Mouse (Mus musculus) neural tube, embryonic 11.5 days (tissue): ENCODE results near the gene Ino80b. TPM values are rescaled to one million over a fixed set of nuclear protein-coding genes. Genes with fewer than 3 reads are reported as not detected.
"Not testable (repeated sequence)": the region's sequence is repeated elsewhere in the genome, so short reads cannot be mapped to it uniquely, and the experiment has no call there.

Experiments
- ATAC-seq: fragments of 200-750 bp; cut with Nextera tagmentation; 2 replicates; pipeline ENCODE4 v1.8.0; 2017; ENCODE audit warnings: moderate number of reproducible peaks, mild to moderate bottlenecking, moderate TSS enrichment, moderate library complexity; ENCODE audit not compliant: insufficient read depth, low FRiP score, low TSS enrichment
- DNase-seq: peaks from one replicate; pipeline ENCODE4 v3.0.0-alpha.2; 2015; ENCODE audit warnings: low spot score
- H3K27ac ChIP-seq: fragments of 300-500 bp; sonication (generic); 2 replicates; pipeline ENCODE4 v1.5.1; 2014; ENCODE audit warnings: low read depth, mild to moderate bottlenecking, low read length
- H3K27me3 ChIP-seq: fragments of 300-500 bp; sonication (generic); 2 replicates; pipeline ENCODE4 v1.6.1; 2014; ENCODE audit warnings: mild to moderate bottlenecking, low read length, mixed read lengths; ENCODE audit not compliant: control insufficient read depth, insufficient read depth
- H3K36me3 ChIP-seq: fragments of 300-500 bp; sonication (generic); 2 replicates; pipeline ENCODE4 v1.6.1; 2014; ENCODE audit warnings: mild to moderate bottlenecking, low read length, moderate library complexity, mixed read lengths; ENCODE audit not compliant: control insufficient read depth, insufficient read depth
- H3K4me1 ChIP-seq: fragments of 300-500 bp; sonication (generic); 2 replicates; pipeline ENCODE4 v1.6.1; 2014; ENCODE audit warnings: low read length, mixed read lengths; ENCODE audit not compliant: control insufficient read depth, insufficient read depth
- H3K4me2 ChIP-seq: fragments of 300-500 bp; sonication (generic); 2 replicates; pipeline ENCODE4 v1.6.1; 2014; ENCODE audit warnings: low read depth, mild to moderate bottlenecking, moderate library complexity
- H3K4me3 ChIP-seq: fragments of 300-500 bp; sonication (generic); 2 replicates; pipeline ENCODE4 v1.5.1; 2014; ENCODE audit warnings: low read depth, low read length
- H3K9ac ChIP-seq: fragments of 300-500 bp; sonication (generic); 2 replicates; pipeline ENCODE4 v1.6.1; 2014; ENCODE audit warnings: mild to moderate bottlenecking, low read length
- H3K9me3 ChIP-seq: fragments of 300-500 bp; sonication (generic); 2 replicates; pipeline ENCODE4 v1.6.1; 2016; ENCODE audit warnings: low read length; ENCODE audit not compliant: control insufficient read depth
- WGBS: fragments of 180-500 bp; shearing (Covaris S2); extraction: QIAGEN DNeasy Blood & Tissue Kit; methylation state at CpG from one replicate; pipeline ENCODE4 v1.1.7; 2014; 5-methylcytosine and 5-hydroxymethylcytosine counted together
- polyA plus RNA-seq: library from polyadenylated mRNA; unstranded; fragments of >200 nt; fragmentation: Nextera tagmentation; extraction: Ambion mirVana; gene quantifications from 2 replicates; pipeline ENCODE4 v1.2.1, GENCODE M21; 2014

Ino80b gene
- polyA plus RNA-seq, 1 experiment from 2014 or later: 23.4 TPM

DNA sequence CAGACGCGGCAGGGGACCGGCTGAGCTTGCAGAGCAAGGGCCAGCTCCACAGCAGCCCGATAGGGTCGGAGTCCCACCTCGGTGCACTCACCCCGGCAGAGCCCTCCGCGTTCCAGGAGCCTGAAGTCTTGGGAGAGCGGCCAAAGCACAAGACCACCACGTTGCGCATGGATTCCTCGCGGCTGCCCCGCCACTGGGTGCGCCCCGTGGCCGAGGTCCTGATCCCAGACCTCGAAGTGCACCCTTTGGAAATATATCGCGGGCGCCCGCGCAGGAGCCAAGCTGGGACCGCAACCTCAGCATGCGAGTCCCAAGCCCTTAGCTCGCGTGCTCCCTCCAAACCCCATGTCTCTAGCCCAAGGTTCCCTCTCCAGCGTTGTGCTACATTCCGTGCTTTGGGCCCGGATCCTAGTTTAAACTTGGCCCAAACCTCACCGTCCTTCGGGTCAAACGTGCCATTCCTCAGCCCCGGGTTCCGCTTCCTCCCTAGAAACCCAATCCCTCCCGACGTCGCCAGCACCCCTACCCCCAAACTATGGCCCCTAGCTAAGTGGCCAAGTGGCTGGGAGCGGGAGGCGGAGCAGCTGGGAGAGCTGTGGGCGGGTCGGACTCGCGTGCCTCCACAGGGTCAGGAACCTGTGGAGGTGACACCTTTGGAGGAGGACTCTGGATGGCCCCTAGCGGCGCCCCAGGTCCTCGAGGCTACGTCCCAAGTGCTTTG lies 36.9 kb upstream of the Ino80b start:
- DNase-seq (peak; percentile 41), ATAC-seq (no peak)
- Histone ChIP-seq H3K9ac (peak overlapping the region; percentile 15; the same call in 1 of the 2 replicates), H3K9me3 (no peaks in the 10 kb centered on the region), H3K27ac (no peak overlapping the region), H3K4me3 (peak overlapping the region; percentile 26), H3K4me2 (peak overlapping the region; percentile 41), H3K4me1 (peaks cover 10% of the 10 kb centered on the region; the same call in 1 of the 2 replicates), H3K36me3 (no peaks in the 10 kb centered on the region), H3K27me3 (peaks cover 27% of the 10 kb centered on the region)
- WGBS: under 1% methylated on average over 49 of the region's 49 CpGs

DNA sequence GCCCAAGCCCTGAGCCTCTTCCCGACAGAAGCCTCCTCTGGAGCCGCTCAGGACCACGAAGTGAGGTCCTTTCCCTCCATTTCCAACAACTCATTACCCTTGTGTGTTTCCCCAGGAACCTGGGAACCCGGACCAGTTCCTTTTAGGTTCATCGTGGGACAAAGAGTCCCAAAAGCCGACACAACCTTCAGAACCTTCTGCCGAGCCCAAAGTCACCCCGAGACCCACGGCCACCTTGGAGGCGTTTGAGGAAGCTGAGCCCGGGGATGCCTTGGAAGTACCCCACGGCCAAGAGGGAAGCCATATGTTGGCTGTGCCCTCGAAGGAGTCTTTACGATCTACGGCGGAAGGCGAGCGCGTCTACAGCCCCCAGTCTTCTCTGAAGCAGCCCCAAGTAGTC lies 36.2 kb upstream of the Ino80b start:
- peaks cover 27% of the 10 kb centered on the region for H3K27me3 ChIP-seq
- 5% methylated on average over 19 of the region's 19 CpGs for WGBS
- H3K36me3 ChIP-seq: no peaks in the 10 kb centered on the region
- peak overlapping the region; percentile 41 for H3K4me2 ChIP-seq
- peaks cover 5% of the 10 kb centered on the region; the same call in 1 of the 2 replicates for H3K4me1 ChIP-seq
- H3K4me3 ChIP-seq: peak overlapping the region; percentile 26
- H3K27ac ChIP-seq: no peak overlapping the region
- H3K9me3 ChIP-seq: no peaks in the 10 kb centered on the region
- ATAC-seq: no peak
- no peak overlapping the region for H3K9ac ChIP-seq
- no peak for DNase-seq

DNA sequence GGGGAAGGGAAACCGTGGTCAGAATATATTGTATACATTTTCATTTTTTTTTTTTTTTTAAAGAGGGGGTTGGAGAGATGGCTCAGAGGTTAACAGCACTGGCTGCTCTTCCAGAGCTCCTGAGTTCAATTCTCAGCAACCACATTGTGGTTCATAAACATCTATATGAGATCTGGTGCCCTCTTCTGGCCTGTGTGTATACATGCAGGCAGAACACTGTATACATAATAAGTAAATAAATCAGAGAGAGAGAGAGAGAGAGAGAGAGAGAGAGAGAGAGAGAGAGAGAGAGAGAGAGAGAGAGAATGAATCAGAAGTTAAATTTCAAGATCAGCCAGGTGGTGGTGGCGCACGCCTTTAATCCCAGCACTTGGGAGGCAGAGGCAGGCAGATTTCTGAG lies 34.2 kb upstream of the Ino80b start:
- H3K36me3 ChIP-seq, H3K27ac ChIP-seq, H3K4me3 ChIP-seq, H3K9me3 ChIP-seq, ATAC-seq, H3K9ac ChIP-seq, H3K4me2 ChIP-seq, H3K4me1 ChIP-seq: not testable (repeated sequence)
- 40% methylated on average over 3 of the region's 3 CpGs for WGBS
- H3K27me3 ChIP-seq: peaks cover 27% of the 10 kb centered on the region
- DNase-seq: peak; percentile 55

DNA sequence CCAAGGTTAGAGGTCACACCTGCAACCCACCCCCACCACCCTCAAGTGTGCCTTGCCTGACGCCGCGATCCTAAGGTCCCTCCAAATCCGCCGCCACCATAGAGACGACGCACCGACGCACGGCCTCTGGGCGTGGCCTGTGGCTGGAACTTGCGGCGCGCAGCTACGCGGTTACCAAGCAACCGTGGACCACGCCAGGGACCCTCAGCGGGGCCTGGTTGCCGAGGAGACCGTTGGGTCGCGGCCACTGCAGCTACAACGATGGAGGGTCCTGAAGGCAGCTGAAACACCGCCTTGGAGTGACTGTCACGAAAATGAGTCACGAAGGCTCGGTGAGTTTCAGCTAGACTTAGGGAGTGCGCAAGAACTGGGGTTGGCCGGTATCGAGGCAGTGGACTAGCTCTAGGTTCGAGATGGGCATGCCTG lies 31.0 kb upstream of the Ino80b start, which contains the start of the genes Wdr54 and 1700003E16Rik:
Gene Wdr54 (minus strand): TSS at position 139 of the 426 bp plus-strand sequence.
Gene 1700003E16Rik (plus strand): TSS at position 146 of the 426 bp plus-strand sequence.
- Histone ChIP-seq H3K36me3 (peaks cover 4% of the 10 kb centered on the region; the same call in 1 of the 2 replicates), H3K9ac (peak within 1 kb of the TSS; percentile 60), H3K4me2 (peak within 1 kb of the TSS; percentile 91), H3K4me3 (peak within 1 kb of the TSS; percentile 55), H3K27me3 (peaks cover 13% of the 10 kb centered on the region), H3K27ac (0 out of 2 replicates have a peak within 1 kb of the TSS, but pooled peaks have one; percentile 28), H3K9me3 (no peaks in the 10 kb centered on the region), H3K4me1 (0 out of 2 replicates have a peak, but pooled peaks cover 4% of the 10 kb centered on the region)
- DNase-seq (peak; percentile 93), ATAC-seq (peak; percentile 94)
- 2% methylated on average over 32 of the region's 32 CpGs for WGBS

DNA sequence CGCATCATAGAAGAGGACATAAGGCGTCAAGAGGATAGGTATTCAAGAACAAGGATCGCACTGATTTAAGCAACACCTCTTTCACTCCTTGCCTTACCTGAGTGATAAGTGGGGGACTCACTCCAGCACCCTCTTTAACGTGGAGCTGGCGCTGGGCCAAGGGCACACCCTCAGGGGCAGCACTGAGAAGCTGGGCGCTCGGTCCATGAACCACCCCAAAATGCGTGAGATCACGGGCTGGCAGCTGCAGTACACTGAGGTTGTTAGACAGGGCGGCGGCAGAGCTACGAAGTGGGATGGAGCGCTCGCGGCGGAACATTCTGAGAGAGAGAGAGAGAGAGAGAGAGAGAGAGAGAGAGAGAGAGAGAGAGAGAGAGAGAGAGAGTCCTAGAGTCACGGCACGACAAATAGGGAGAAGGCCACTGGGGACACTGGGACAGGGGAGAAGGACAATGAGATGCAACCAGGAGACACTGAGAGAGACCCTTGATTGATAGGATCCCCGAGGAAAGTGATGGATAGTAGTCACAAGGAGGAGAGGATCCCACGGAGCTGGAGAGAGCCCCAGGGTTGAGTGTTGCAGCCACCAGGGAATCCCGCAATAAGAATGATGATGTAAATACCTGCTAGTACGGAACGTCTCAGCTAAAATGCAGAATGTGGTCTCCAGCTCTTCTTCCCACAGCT lies 30.5 kb upstream of the Ino80b start:
- no peaks in the 10 kb centered on the region for H3K9me3 ChIP-seq
- H3K4me2 ChIP-seq: peak overlapping the region; percentile 91

DNA sequence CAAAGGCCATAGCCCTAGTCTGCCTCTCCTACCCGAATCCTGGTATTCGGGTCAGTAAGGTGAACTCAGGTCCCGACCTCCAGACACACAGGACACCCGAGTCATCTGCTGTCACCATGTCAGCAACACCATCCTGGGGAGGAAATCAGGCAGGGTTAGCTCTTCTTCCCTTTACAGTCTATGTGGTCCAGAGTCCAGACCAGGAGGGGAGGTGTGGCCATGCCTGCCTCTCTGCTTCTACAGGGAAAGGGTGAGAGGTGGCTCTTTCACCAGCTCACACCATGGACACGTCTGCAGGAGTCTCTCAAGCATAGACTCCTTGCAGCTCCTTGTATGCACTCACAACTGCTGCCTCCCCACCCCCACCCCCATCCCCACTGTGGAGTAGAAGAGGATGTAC lies 28.3 kb upstream of the Ino80b start:
- Histone ChIP-seq H3K9me3 (no peaks in the 10 kb centered on the region), H3K4me1 (0 out of 2 replicates have a peak, but pooled peaks cover 4% of the 10 kb centered on the region), H3K36me3 (peaks cover 7% of the 10 kb centered on the region), H3K27ac (no peak overlapping the region), H3K4me3 (no peak overlapping the region), H3K27me3 (no peaks in the 10 kb centered on the region), H3K4me2 (no peak overlapping the region), H3K9ac (no peak overlapping the region)
- DNase-seq (no peak), ATAC-seq (no peak)
- WGBS: 82% methylated on average over 5 of the region's 5 CpGs

More for the DNA sequence above, 30.5 kb upstream of the Ino80b start:
- H3K9ac ChIP-seq: peak overlapping the region; percentile 60
- H3K4me1 ChIP-seq: 0 out of 2 replicates have a peak, but pooled peaks cover 4% of the 10 kb centered on the region
- WGBS: 8% methylated on average over 23 of the region's 23 CpGs
- DNase-seq: no peak
- peak; percentile 42 for ATAC-seq
- H3K36me3 ChIP-seq: peaks cover 4% of the 10 kb centered on the region; the same call in 1 of the 2 replicates
- H3K27me3 ChIP-seq: peaks cover 7% of the 10 kb centered on the region
- H3K27ac ChIP-seq: 0 out of 2 replicates have a peak overlapping the region, but pooled peaks have one; percentile 28
- peak overlapping the region; percentile 55 for H3K4me3 ChIP-seq

DNA sequence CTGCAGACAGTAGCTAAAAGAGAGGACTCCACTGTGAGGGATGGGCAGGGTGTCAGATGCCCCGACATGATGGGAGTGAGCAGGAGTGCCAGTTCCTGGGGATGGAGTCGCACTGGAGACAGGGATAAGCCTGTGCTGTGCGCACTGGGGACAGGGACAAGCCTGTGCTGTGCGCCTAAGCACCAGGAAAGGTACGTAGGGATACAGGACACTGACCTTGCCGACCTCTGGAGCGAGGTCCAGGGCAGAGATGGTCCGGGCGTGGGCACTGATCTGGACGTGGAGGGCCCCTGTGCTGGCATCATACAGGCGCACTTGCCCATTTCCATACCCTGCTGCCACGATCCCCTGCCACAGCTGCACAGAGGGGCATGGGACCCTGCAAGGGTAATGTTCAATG lies 27.8 kb upstream of the Ino80b start:
- Histone ChIP-seq H3K9ac (no peak overlapping the region), H3K27ac (no peak overlapping the region), H3K36me3 (peaks cover 7% of the 10 kb centered on the region), H3K4me1 (0 out of 2 replicates have a peak, but pooled peaks cover 4% of the 10 kb centered on the region), H3K27me3 (no peaks in the 10 kb centered on the region), H3K4me2 (no peak overlapping the region), H3K4me3 (no peak overlapping the region), H3K9me3 (no peaks in the 10 kb centered on the region)
- DNase-seq: no peak
- 84% methylated on average over 12 of the region's 12 CpGs for WGBS
- ATAC-seq: no peak

DNA sequence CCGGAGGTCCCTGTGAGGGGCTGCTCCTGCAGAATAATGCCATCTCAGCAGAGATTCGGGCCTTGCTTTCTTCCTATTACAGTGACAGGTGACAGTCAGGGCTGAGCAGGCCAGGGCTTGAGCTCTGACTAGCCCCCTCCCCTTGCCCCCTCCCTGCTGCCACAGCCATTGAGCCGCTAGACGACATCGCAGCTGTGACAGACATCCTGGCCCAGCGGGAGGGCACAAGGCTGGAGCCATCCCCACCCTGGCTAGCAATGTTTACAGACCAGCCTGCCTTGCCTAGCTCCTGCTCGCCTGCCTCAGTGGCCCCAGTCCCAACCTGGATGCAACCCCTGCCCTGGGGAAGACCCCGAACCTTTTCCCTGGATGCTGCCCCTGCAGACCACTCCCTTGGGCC lies 26.5 kb upstream of the Ino80b start:
- no peak for ATAC-seq
- H3K36me3 ChIP-seq: peaks cover 12% of the 10 kb centered on the region
- no peak for DNase-seq
- H3K27me3 ChIP-seq: no peaks in the 10 kb centered on the region
- 0 out of 2 replicates have a peak, but pooled peaks cover 4% of the 10 kb centered on the region for H3K4me1 ChIP-seq
- WGBS: 28% methylated on average over 8 of the region's 8 CpGs
- no peak overlapping the region for H3K9ac ChIP-seq
- no peak overlapping the region for H3K4me2 ChIP-seq
- no peak overlapping the region for H3K27ac ChIP-seq
- no peaks in the 10 kb centered on the region for H3K9me3 ChIP-seq
- H3K4me3 ChIP-seq: no peak overlapping the region
